Mouse (Mus musculus): ENCODE results near the gene Sgms1. TPM values are rescaled to one million over a fixed set of nuclear protein-coding genes. Genes with fewer than 3 reads are reported as not detected.

Sgms1 gene
- polyA plus RNA-seq, 1 experiment from 2014 or later: 31.4 TPM

DNA sequence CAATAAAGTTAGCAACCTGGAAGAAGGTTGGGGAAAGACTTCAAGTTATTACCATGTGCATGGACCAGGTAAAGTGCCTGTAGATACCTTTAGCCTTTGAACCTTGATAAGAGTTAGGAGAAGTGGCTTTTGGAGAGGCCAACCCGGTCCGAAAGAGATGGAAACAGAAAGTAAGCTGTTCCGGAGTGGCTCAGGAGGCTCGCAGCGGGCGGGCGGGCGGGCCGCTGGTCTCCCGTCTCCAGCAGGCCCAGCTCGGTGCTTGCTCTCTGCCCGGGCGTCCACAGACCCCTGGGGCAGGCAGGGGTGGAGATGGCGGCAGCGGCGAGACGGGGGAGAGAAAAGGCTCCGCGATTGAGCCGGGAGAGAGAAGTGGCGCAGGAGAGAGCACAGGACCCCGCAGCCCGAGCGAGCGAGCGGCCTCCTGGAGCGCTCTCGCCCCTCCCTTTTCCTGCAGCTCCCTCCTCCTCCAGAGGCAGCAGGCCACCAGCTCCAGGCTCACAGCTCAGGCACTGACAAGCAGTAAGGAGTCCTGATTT, 281.7 kb downstream of the Sgms1 start, which contains the start of gene Asah2:
Gene Asah2 (minus strand): TSS at position 441 of the 536 bp plus-strand sequence.
- under 1% methylated on average over 26 of the region's 28 CpGs for WGBS
- no peaks in the 10 kb centered on the region for H3K36me3 ChIP-seq (ENCODE audit: control insufficient read depth, insufficient read depth, low read length)
- peak; percentile 88 for ATAC-seq (replicated peaks; ENCODE audit: low FRiP score)
- H3K9ac ChIP-seq (ENCODE audit: low read depth, low read length): peak within 1 kb of the TSS; percentile 84
- H3K9me3 ChIP-seq (ENCODE audit: control insufficient read depth, low read length): no peaks in the 10 kb centered on the region
- H3K27ac ChIP-seq (ENCODE audit: low read depth, low read length): peak within 1 kb of the TSS; percentile 38; the same call in 1 of the 2 replicates
- peak within 1 kb of the TSS; percentile 56 for H3K4me2 ChIP-seq
- H3K4me3 ChIP-seq (ENCODE audit: low read depth, low read length): peak within 1 kb of the TSS; percentile 63
- H3K27me3 ChIP-seq (replicated peaks; ENCODE audit: control insufficient read depth, insufficient read depth, low read length): no peaks in the 10 kb centered on the region
- peak; percentile 79 for DNase-seq (ENCODE audit: low spot score)
- no peaks in the 10 kb centered on the region for H3K4me1 ChIP-seq (replicated peaks; ENCODE audit: control insufficient read depth, insufficient read depth, low read length)

DNA sequence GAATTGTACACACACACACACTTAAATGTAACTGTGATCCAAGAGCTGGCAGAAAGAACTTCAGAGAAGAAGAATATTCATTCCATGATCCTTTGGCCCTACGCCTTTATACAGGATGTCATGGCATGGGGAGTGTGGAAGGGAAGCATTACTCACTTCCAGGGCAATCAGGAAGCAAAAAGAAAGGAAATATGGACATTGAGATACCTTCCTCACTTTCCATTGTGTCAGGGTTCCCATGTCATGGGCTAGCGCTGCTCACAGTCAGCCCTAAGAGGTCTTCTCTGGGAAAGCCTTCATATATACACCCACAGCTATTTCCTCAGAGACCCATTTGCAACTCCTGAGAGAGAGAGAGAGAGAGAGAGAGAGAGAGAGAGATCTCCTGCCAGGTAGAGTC, 282.8 kb downstream of the Sgms1 start:
- no peak overlapping the region for H3K27ac ChIP-seq (ENCODE audit: low read depth, low read length)
- WGBS: 88% methylated on average over 2 of the region's 2 CpGs
- DNase-seq (ENCODE audit: low spot score): no peak
- H3K9me3 ChIP-seq (ENCODE audit: control insufficient read depth, low read length): no peaks in the 10 kb centered on the region
- H3K36me3 ChIP-seq (ENCODE audit: control insufficient read depth, insufficient read depth, low read length): no peaks in the 10 kb centered on the region
- no peak overlapping the region for H3K9ac ChIP-seq (ENCODE audit: low read depth, low read length)
- no peaks in the 10 kb centered on the region for H3K4me1 ChIP-seq (replicated peaks; ENCODE audit: control insufficient read depth, insufficient read depth, low read length)
- H3K4me2 ChIP-seq: peak overlapping the region; percentile 56; the same call in 1 of the 2 replicates
- H3K4me3 ChIP-seq (ENCODE audit: low read depth, low read length): no peak overlapping the region
- no peak for ATAC-seq (replicated peaks; ENCODE audit: low FRiP score)
- peaks cover 2% of the 10 kb centered on the region; the same call in 1 of the 2 replicates for H3K27me3 ChIP-seq (replicated peaks; ENCODE audit: control insufficient read depth, insufficient read depth, low read length)

- Histone ChIP-seq H3K4me3 (ENCODE audit: low read depth, low read length) (no peak overlapping the region), H3K36me3 (ENCODE audit: control insufficient read depth, insufficient read depth, low read length) (no peaks in the 10 kb centered on the region), H3K9ac (ENCODE audit: low read depth, low read length) (no peak overlapping the region), H3K27ac (ENCODE audit: low read depth, low read length) (no peak overlapping the region), H3K9me3 (ENCODE audit: control insufficient read depth, low read length) (no peaks in the 10 kb centered on the region), H3K4me1 (replicated peaks; ENCODE audit: control insufficient read depth, insufficient read depth, low read length) (no peaks in the 10 kb centered on the region), H3K27me3 (replicated peaks; ENCODE audit: control insufficient read depth, insufficient read depth, low read length) (peaks cover 2% of the 10 kb centered on the region; the same call in 1 of the 2 replicates), H3K4me2 (no peak overlapping the region)
- WGBS: 59% methylated on average over 4 of the region's 4 CpGs
- DNase-seq (ENCODE audit: low spot score): no peak
- ATAC-seq (replicated peaks; ENCODE audit: low FRiP score): no peak
Observed at GRCm38 (mm10) chr19:32104217-32104616, 285.3 kb downstream of the Sgms1 start.

DNA sequence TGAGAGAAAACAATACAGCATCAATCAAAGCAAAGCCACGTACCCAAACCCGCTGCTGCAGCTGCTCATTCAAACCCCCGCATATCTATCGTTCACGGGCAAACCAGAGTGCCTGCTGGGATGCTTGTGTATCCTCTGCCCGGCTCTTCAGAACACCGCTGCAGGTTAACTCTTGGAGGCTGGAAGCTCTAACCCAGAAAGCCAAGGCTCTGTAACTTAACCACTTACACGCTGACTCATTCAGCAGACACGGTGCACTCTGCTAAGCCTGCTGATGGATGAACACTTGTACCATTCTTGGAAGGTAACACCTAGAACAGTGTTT, 286.6 kb downstream of the Sgms1 start:
- H3K9ac ChIP-seq (ENCODE audit: low read depth, low read length): no peak overlapping the region
- no peak overlapping the region for H3K4me3 ChIP-seq (ENCODE audit: low read depth, low read length)
- WGBS: 17% methylated on average over 9 of the region's 9 CpGs

DNA sequence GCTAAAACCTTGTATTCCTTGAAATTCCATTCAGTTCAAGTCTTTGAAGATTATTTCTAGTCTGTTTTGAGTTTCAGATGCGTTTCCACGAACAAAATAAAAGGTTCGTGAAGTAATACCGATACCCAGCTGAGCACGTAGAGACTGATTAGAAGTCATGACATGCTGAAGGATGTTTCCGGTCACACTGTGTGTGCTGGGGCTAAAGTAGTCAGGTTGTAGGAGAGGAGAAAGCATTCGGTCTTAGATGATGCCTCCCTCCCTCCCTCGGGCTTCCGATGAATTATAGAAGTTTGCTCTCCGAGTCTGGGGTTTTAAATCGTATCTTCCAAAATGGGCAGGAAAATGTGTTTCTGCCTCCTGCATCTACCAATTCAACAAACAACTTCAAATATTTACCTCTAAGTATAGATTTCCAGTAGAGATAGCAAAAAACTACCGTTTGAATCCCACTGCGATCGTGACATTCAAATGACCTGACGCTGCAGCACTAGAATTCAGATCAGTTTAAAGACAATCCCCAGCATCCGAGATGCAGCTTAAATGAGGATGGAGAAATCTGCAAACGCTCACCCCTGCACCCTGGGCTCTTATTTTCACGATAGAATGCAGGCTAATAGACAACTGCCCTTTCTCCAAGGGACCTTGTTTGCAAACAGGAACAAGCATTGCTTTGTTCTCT, 287.1 kb downstream of the Sgms1 start:
- Histone ChIP-seq H3K27me3 (replicated peaks; ENCODE audit: control insufficient read depth, insufficient read depth, low read length) (peaks cover 2% of the 10 kb centered on the region; the same call in 1 of the 2 replicates), H3K4me2 (peak overlapping the region; percentile 23), H3K9me3 (ENCODE audit: control insufficient read depth, low read length) (no peaks in the 10 kb centered on the region), H3K4me1 (replicated peaks; ENCODE audit: control insufficient read depth, insufficient read depth, low read length) (no peaks in the 10 kb centered on the region), H3K27ac (ENCODE audit: low read depth, low read length) (no peak overlapping the region), H3K4me3 (ENCODE audit: low read depth, low read length) (no peak overlapping the region), H3K36me3 (ENCODE audit: control insufficient read depth, insufficient read depth, low read length) (no peaks in the 10 kb centered on the region), H3K9ac (ENCODE audit: low read depth, low read length) (no peak overlapping the region)
- ATAC-seq (replicated peaks; ENCODE audit: low FRiP score) (no peak), DNase-seq (ENCODE audit: low spot score) (no peak)
- WGBS: 40% methylated on average over 18 of the region's 18 CpGs

More for the DNA sequence above, 286.6 kb downstream of the Sgms1 start:
- peak overlapping the region; percentile 23 for H3K4me2 ChIP-seq
- no peaks in the 10 kb centered on the region for H3K9me3 ChIP-seq (ENCODE audit: control insufficient read depth, low read length)
- H3K4me1 ChIP-seq (replicated peaks; ENCODE audit: control insufficient read depth, insufficient read depth, low read length): no peaks in the 10 kb centered on the region
- H3K27ac ChIP-seq (ENCODE audit: low read depth, low read length): no peak overlapping the region
- no peaks in the 10 kb centered on the region for H3K36me3 ChIP-seq (ENCODE audit: control insufficient read depth, insufficient read depth, low read length)
- DNase-seq (ENCODE audit: low spot score) (no peak), ATAC-seq (replicated peaks; ENCODE audit: low FRiP score) (no peak)
- H3K27me3 ChIP-seq (replicated peaks; ENCODE audit: control insufficient read depth, insufficient read depth, low read length): peaks cover 2% of the 10 kb centered on the region; the same call in 1 of the 2 replicates

DNA sequence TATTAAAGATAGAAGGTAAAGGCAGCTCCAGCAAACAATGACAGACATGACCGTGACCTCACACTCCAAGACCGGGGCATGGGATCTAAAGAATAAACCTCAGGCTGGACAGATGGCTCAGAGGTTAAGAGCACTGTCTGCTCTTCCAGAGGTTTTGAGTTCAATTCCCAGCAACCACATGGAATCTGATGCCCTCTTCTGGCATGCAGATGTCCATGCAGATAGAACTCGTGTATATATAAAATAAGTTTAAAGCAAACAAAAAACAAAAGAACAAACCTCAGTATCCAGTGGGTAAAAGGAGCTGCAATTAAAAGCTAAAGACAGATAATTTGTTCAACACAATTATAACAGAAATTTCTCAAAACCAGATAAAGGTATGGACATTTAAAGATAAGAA, 290.9 kb downstream of the Sgms1 start:
- H3K9ac ChIP-seq (ENCODE audit: low read depth, low read length): no peak overlapping the region
- peaks cover 2% of the 10 kb centered on the region; the same call in 1 of the 2 replicates for H3K27me3 ChIP-seq (replicated peaks; ENCODE audit: control insufficient read depth, insufficient read depth, low read length)
- H3K27ac ChIP-seq (ENCODE audit: low read depth, low read length): no peak overlapping the region
- no peaks in the 10 kb centered on the region for H3K4me1 ChIP-seq (replicated peaks; ENCODE audit: control insufficient read depth, insufficient read depth, low read length)
- no peak overlapping the region for H3K4me2 ChIP-seq
- WGBS: 70% methylated on average over 3 of the region's 3 CpGs
- ATAC-seq (replicated peaks; ENCODE audit: low FRiP score) (no peak), DNase-seq (ENCODE audit: low spot score) (no peak)
- no peaks in the 10 kb centered on the region for H3K9me3 ChIP-seq (ENCODE audit: control insufficient read depth, low read length)
- no peaks in the 10 kb centered on the region for H3K36me3 ChIP-seq (ENCODE audit: control insufficient read depth, insufficient read depth, low read length)
- no peak overlapping the region for H3K4me3 ChIP-seq (ENCODE audit: low read depth, low read length)

GRCm38 (mm10) chr19:32092358-32092757, 297.2 kb downstream of the Sgms1 start:
- H3K36me3 ChIP-seq (ENCODE audit: control insufficient read depth, insufficient read depth, low read length): no peaks in the 10 kb centered on the region
- no peaks in the 10 kb centered on the region for H3K9me3 ChIP-seq (ENCODE audit: control insufficient read depth, low read length)
- no peaks in the 10 kb centered on the region for H3K27me3 ChIP-seq (replicated peaks; ENCODE audit: control insufficient read depth, insufficient read depth, low read length)
- no peak overlapping the region for H3K27ac ChIP-seq (ENCODE audit: low read depth, low read length)
- no peak for DNase-seq (ENCODE audit: low spot score)
- 85% methylated on average over 4 of the region's 4 CpGs for WGBS
- H3K4me3 ChIP-seq (ENCODE audit: low read depth, low read length): no peak overlapping the region
- ATAC-seq (replicated peaks; ENCODE audit: low FRiP score): no peak
- H3K9ac ChIP-seq (ENCODE audit: low read depth, low read length): no peak overlapping the region
- no peaks in the 10 kb centered on the region for H3K4me1 ChIP-seq (replicated peaks; ENCODE audit: control insufficient read depth, insufficient read depth, low read length)
- H3K4me2 ChIP-seq: no peak overlapping the region

GRCm38 (mm10) chr19:32090804-32091203, 298.7 kb downstream of the Sgms1 start:
- Histone ChIP-seq H3K4me3 (ENCODE audit: low read depth, low read length) (no peak overlapping the region), H3K27me3 (replicated peaks; ENCODE audit: control insufficient read depth, insufficient read depth, low read length) (no peaks in the 10 kb centered on the region), H3K4me1 (replicated peaks; ENCODE audit: control insufficient read depth, insufficient read depth, low read length) (no peaks in the 10 kb centered on the region), H3K9me3 (ENCODE audit: control insufficient read depth, low read length) (no peaks in the 10 kb centered on the region), H3K36me3 (ENCODE audit: control insufficient read depth, insufficient read depth, low read length) (no peaks in the 10 kb centered on the region), H3K4me2 (no peak overlapping the region), H3K9ac (ENCODE audit: low read depth, low read length) (no peak overlapping the region), H3K27ac (ENCODE audit: low read depth, low read length) (no peak overlapping the region)
- DNase-seq (ENCODE audit: low spot score) (no peak), ATAC-seq (replicated peaks; ENCODE audit: low FRiP score) (no peak)
- WGBS: 73% methylated on average over 4 of the region's 4 CpGs

DNA sequence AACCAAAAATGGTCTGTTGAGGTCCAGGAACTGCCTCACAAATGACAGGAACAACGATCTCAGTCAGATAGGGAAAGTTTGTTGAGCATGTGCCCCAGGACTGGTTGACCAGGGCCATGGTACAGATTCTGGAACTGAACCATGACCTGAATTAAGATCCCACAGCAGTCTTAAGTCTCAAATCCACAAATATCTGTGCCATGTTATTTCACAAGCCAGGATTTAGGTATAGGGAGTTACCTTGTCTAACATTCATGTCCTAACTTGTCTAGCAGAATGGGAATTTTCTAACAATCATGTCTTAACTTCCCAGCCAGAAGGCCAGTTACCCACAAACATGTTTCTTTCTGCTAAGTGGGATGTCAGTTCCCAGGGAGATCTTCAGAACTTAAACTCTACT, 300.9 kb downstream of the Sgms1 start:
- no peak overlapping the region for H3K4me3 ChIP-seq (ENCODE audit: low read depth, low read length)
- no peaks in the 10 kb centered on the region for H3K27me3 ChIP-seq (replicated peaks; ENCODE audit: control insufficient read depth, insufficient read depth, low read length)
- WGBS: 72% methylated on average over 1 of the region's 1 CpGs
- H3K9me3 ChIP-seq (ENCODE audit: control insufficient read depth, low read length): no peaks in the 10 kb centered on the region
- no peak for DNase-seq (ENCODE audit: low spot score)
- no peak for ATAC-seq (replicated peaks; ENCODE audit: low FRiP score)
- H3K36me3 ChIP-seq (ENCODE audit: control insufficient read depth, insufficient read depth, low read length): no peaks in the 10 kb centered on the region
- H3K9ac ChIP-seq (ENCODE audit: low read depth, low read length): no peak overlapping the region
- H3K4me1 ChIP-seq (replicated peaks; ENCODE audit: control insufficient read depth, insufficient read depth, low read length): no peaks in the 10 kb centered on the region
- H3K27ac ChIP-seq (ENCODE audit: low read depth, low read length): no peak overlapping the region
- no peak overlapping the region for H3K4me2 ChIP-seq

Measured in liver, embryonic 11.5 days (tissue).